Mouse (Mus musculus) olfactory bulb, adult 2 months (tissue): Measurements from ENCODE around the gene Agrp.

Experiments used
- CTCF ChIP-seq: fragments of 200-500 bp; IDR thresholded peaks from 2 replicates; pipeline ENCODE4 v1.5.1; 2012; ENCODE audit warnings: low read depth, mild to moderate bottlenecking, low read length, moderate library complexity; ENCODE audit not compliant: insufficient read depth
- POLR2A ChIP-seq: fragments of 200-500 bp; IDR thresholded peaks from 2 replicates; pipeline ENCODE4 v1.6.1; 2012; ENCODE audit warnings: mild to moderate bottlenecking, low read depth, low read length, moderate library complexity; ENCODE audit not compliant: insufficient read depth

- no peak for TF ChIP-seq POLR2A
- TF ChIP-seq CTCF: no peak
Measured at GRCm38 (mm10) chr8:105527110-105527509, 110.1 kb downstream of the Agrp start.
